Mouse (Mus musculus): ENCODE measurements around the gene H2afy2. TPM values are rescaled to one million over a fixed set of nuclear protein-coding genes. Genes with fewer than 3 reads are reported as not detected.

H2afy2 gene
- polyA plus RNA-seq, 1 experiment from 2014 or later: 6.4 TPM

DNA sequence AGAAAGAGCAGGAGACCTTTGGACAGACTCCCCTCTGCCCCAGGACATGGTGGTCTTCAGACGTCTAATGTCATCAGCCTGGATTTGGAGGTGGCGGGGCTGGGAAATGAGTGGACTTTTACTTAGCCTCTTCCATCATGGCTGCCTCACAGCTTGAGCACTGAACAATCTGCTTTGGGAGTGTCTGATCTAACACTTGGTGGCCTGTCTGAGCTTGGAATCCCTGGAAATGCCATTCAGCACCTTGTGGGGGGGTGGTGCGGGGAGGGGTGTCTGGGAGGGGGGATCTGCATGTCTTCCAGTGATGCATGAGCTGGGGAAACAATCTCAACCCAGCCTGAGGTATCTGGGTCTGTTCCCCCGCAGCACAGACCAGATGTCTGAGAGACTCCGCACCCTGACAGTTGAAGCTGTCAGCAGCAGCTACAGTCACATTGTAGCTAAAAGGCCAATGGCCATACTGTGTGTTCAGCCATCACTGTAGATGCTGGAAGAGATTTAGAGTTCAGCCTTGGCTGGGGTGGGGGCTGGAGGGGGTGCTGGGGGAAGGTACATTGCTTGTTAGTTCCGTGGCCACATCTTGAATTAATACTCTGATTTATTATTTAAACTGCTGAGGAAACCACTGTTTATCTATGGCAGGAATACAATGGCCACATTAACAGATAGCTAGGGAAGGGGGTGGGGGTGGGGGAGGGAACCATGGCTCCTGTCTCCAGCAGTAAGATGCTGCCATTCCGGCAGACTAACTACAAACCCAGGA, 39.2 kb upstream of the H2afy2 start:
- Histone ChIP-seq H3K4me3 (replicated peaks) (no peak overlapping the region), H3K36me3 (no peaks in the 10 kb centered on the region), H3K27me3 (no peaks in the 10 kb centered on the region), H3K4me1 (replicated peaks) (no peaks in the 10 kb centered on the region), H3K9ac (no peak overlapping the region), H3K4me2 (no peak overlapping the region), H3K27ac (no peak overlapping the region), H3K9me3 (replicated peaks) (no peaks in the 10 kb centered on the region)
- ATAC-seq (ENCODE audit: low read depth) (no peak), DNase-seq (no peak)
- 48% methylated on average over 7 of the region's 7 CpGs for WGBS (ENCODE audit: insufficient replicate concordance)

DNA sequence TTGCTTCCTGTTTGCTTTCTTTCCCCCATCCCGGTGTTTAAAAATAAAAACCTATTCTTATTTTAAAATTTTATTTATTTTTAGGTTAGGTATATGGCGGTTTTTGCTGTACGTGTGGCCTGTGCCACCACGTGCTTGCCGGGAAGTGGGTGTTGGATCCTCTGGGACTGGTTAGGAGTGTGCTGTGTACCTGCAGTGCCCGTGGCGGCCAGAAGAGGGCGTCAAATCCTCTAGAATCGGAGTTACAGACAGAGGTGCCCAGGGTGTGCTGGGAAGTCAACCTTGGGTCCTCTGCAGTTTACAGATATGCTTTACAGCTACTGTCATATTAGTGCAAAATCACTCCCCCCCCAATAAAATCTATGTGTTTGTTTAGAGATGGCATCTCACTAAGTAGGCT, 36.1 kb upstream of the H2afy2 start:
- 40% methylated on average over 9 of the region's 9 CpGs for WGBS (ENCODE audit: insufficient replicate concordance)
- Histone ChIP-seq H3K27me3 (no peaks in the 10 kb centered on the region), H3K9ac (no peak overlapping the region), H3K4me3 (replicated peaks) (no peak overlapping the region), H3K9me3 (replicated peaks) (no peaks in the 10 kb centered on the region), H3K4me2 (no peak overlapping the region), H3K27ac (no peak overlapping the region), H3K36me3 (no peaks in the 10 kb centered on the region), H3K4me1 (replicated peaks) (no peaks in the 10 kb centered on the region)
- DNase-seq: no peak
- no peak for ATAC-seq (ENCODE audit: low read depth)

DNA sequence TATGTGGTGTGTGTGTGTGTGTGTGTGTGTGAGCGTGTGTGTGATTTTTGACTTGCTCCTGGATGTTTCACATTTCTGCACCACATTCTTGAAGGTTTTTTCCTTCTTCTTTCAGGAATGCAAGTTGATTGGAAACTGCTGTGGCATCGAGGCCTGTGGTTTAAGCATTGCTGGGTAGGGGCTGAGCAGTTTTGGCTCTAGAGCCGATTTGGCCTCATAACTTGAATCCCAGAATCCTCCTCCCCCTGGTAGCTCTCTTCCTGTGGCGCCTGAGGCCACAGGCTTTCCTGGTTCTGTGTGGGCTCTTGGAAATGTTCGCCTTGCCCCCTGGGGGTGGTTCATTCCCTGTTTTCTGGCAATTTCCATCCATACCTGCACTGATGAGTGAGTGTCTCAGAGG, 28.0 kb upstream of the H2afy2 start:
- H3K4me2 ChIP-seq: no peak overlapping the region
- H3K36me3 ChIP-seq: no peaks in the 10 kb centered on the region
- ATAC-seq (ENCODE audit: low read depth) (no peak), DNase-seq (no peak)
- no peak overlapping the region for H3K27ac ChIP-seq
- H3K4me1 ChIP-seq (replicated peaks): no peaks in the 10 kb centered on the region
- no peaks in the 10 kb centered on the region for H3K9me3 ChIP-seq (replicated peaks)
- no peak overlapping the region for H3K4me3 ChIP-seq (replicated peaks)
- no peaks in the 10 kb centered on the region for H3K27me3 ChIP-seq
- 54% methylated on average over 5 of the region's 5 CpGs for WGBS (ENCODE audit: insufficient replicate concordance)
- H3K9ac ChIP-seq: no peak overlapping the region

DNA sequence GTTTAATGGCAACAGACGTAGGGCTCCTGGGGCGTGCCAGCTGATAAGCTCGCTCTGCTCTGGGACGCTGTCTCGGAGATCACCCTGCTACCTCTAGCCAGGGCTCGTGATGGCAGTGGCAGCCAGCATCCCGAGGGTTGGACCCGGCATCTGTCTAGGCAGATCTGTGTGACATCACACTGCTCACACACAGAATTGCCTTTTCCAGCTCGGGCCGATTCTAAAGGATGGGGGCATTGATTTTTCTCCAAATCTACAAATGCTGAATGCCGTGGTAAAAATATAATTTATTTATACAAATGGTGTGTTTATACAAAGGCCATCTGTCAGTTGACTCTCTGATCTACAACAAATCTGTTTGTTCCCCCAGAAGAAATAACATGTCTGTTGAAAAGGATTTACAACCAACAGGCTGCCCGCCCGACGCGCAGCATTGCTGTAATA, 14.2 kb upstream of the H2afy2 start:
- Histone ChIP-seq H3K9me3 (replicated peaks) (no peaks in the 10 kb centered on the region), H3K27me3 (no peaks in the 10 kb centered on the region), H3K36me3 (no peaks in the 10 kb centered on the region), H3K27ac (no peak overlapping the region), H3K4me3 (replicated peaks) (no peak overlapping the region), H3K4me2 (no peak overlapping the region), H3K4me1 (replicated peaks) (no peaks in the 10 kb centered on the region), H3K9ac (no peak overlapping the region)
- WGBS (ENCODE audit: insufficient replicate concordance): 70% methylated on average over 15 of the region's 15 CpGs
- no peak for DNase-seq
- ATAC-seq (ENCODE audit: low read depth): no peak

DNA sequence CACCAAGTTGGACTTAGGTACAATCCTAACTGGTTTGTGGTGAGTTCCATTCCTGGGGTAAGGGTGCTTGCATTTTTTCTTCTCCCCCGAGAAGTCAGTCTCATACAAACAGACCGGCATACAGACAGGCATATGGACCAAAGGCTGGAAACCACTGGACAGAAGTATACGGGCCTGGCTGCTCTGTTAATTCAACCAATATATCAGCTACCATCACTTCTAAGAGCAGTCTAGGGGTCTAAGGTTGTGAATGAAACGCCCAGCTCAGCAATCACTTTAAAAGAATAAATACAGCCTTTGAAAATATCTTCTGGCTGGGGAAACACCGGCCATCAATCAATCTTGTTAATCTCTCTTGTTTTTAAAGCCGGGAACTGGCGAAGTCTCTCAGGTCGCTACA, 11.5 kb upstream of the H2afy2 start:
- no peak for DNase-seq

DNA sequence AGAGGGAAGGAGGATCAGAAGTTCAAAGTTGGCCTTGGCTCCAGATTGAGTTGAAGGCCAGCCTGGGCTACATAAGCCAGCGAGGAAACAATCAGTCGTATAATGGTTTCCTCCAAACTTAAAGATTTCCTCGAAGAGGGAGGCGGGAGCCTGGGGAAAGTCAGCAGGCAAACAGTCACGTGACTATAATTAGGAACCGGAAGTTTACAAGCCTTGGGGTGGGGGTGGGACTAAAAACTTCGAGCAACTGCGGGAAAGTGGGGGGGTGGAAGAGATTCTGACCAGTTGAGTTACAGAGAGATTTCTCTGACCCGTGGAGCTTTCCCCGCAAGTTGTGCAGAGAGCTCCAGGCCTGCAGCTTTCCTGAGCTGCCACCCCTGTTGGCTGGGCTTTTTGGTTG, 11.0 kb upstream of the H2afy2 start:
- DNase-seq: no peak

More for the DNA sequence above, 11.5 kb upstream of the H2afy2 start:
- H3K27ac ChIP-seq: no peak overlapping the region
- H3K27me3 ChIP-seq: no peaks in the 10 kb centered on the region
- H3K4me1 ChIP-seq (replicated peaks): no peaks in the 10 kb centered on the region
- no peak for ATAC-seq (ENCODE audit: low read depth)
- H3K9ac ChIP-seq: no peak overlapping the region
- no peaks in the 10 kb centered on the region for H3K36me3 ChIP-seq
- no peak overlapping the region for H3K4me3 ChIP-seq (replicated peaks)
- 48% methylated on average over 8 of the region's 8 CpGs for WGBS (ENCODE audit: insufficient replicate concordance)
- H3K9me3 ChIP-seq (replicated peaks): no peaks in the 10 kb centered on the region
- no peak overlapping the region for H3K4me2 ChIP-seq

DNA sequence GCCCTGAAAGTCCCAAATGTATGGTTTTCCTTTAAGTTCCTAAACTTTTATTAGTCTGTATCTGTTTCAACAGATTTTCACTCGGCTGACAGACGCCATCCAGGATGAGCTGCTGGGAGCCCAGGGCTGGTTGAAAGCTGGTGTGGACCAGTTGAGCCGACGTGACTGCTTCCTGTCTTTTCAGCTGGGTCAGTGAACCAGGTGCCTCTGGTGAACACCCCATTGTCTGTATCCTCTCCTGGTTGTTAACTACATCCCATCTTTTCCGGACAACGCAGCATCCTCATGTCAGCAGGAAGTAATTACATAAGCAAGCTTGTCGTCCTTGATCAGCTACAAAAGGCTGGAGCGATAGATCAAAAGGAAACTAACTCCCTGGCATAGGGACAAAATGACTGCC, 9.1 kb upstream of the H2afy2 start:
- Histone ChIP-seq H3K9ac (no peak overlapping the region), H3K36me3 (no peaks in the 10 kb centered on the region), H3K4me2 (no peak overlapping the region), H3K9me3 (replicated peaks) (no peaks in the 10 kb centered on the region), H3K4me3 (replicated peaks) (no peak overlapping the region), H3K27me3 (no peaks in the 10 kb centered on the region), H3K27ac (no peak overlapping the region), H3K4me1 (replicated peaks) (0 out of 2 replicates have a peak, but pooled peaks cover under 1% of the 10 kb centered on the region)
- ATAC-seq (ENCODE audit: low read depth): no peak
- no peak for DNase-seq
- WGBS (ENCODE audit: insufficient replicate concordance): 46% methylated on average over 8 of the region's 8 CpGs

More for the DNA sequence above, 11.0 kb upstream of the H2afy2 start:
- Histone ChIP-seq H3K4me3 (replicated peaks) (no peak overlapping the region), H3K36me3 (no peaks in the 10 kb centered on the region), H3K9me3 (replicated peaks) (no peaks in the 10 kb centered on the region), H3K27me3 (no peaks in the 10 kb centered on the region), H3K4me2 (no peak overlapping the region), H3K27ac (no peak overlapping the region), H3K4me1 (replicated peaks) (no peaks in the 10 kb centered on the region), H3K9ac (no peak overlapping the region)
- WGBS (ENCODE audit: insufficient replicate concordance): 37% methylated on average over 10 of the region's 10 CpGs
- no peak for ATAC-seq (ENCODE audit: low read depth)

DNA sequence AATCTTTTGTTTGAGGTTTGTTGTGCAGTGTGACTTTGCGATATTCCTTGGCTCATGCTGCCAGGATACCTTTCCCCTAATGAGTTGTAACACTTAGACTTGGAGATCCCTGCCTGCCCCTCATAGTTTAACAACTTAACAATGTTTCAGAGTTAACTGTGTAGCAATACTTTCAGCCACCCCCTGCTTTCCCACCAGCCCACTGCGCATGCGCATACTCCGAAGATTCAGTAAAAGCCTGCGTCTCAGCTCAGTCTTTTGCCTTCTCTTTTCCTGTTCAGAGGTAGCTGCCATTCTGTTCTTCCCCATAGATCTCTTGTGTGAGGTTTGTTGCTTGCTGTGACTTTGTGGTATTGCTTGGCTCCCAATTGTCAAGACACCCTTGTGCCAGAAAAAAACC, 4.6 kb upstream of the H2afy2 start:
- Histone ChIP-seq H3K27ac (no peak overlapping the region), H3K27me3 (peaks cover 25% of the 10 kb centered on the region), H3K36me3 (no peaks in the 10 kb centered on the region), H3K9ac (no peak overlapping the region), H3K4me2 (no peak overlapping the region), H3K4me1 (replicated peaks) (peaks cover 6% of the 10 kb centered on the region; the same call in 1 of the 2 replicates), H3K9me3 (replicated peaks) (no peaks in the 10 kb centered on the region), H3K4me3 (replicated peaks) (no peak overlapping the region)
- no peak for DNase-seq
- 86% methylated on average over 5 of the region's 5 CpGs for WGBS (ENCODE audit: insufficient replicate concordance)
- ATAC-seq (ENCODE audit: low read depth): no peak

DNA sequence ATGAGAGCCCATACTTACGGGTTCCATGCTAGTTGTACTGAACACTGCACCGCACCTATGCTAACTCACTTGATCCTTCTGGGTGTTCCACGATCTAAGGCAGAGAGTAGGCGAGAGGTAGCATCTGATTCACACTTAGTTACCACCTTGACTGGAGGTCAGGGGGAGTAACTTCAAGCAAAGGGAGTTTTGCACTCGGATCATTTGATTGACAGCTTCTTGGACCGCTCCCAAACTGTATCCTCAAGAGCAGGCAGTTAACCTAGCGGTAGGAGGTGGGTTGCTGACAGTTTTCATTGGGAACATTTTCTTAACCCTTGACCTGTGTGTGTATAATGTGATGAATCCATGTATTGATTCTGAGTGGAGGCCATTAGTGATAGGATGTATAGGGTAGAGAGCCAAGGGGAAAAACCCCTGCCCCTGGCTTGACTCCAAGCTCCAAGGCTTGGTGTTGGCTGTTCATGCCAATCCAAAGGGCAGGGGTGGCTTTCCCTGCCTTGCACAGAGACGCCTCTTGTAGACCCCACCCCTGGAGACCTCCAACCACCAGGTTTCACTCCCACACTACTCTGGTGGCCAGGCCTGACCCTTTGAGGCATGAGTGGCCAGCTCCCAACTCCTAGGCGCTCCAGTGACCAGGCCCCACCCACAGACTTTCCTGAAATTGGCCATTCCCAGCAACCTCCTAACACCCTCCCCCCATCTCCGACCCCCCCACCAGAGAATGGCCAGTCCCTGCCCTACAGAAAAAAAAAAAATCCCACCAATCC, 3.8 kb upstream of the H2afy2 start:
- H3K27ac ChIP-seq: no peak overlapping the region
- no peak for ATAC-seq (ENCODE audit: low read depth)
- no peak for DNase-seq
- peaks cover 32% of the 10 kb centered on the region for H3K27me3 ChIP-seq
- peaks cover 6% of the 10 kb centered on the region; the same call in 1 of the 2 replicates for H3K4me1 ChIP-seq (replicated peaks)
- H3K4me2 ChIP-seq: no peak overlapping the region
- no peak overlapping the region for H3K4me3 ChIP-seq (replicated peaks)
- WGBS (ENCODE audit: insufficient replicate concordance): 53% methylated on average over 10 of the region's 10 CpGs
- H3K36me3 ChIP-seq: no peaks in the 10 kb centered on the region
- H3K9ac ChIP-seq: no peak overlapping the region
- no peaks in the 10 kb centered on the region for H3K9me3 ChIP-seq (replicated peaks)

DNA sequence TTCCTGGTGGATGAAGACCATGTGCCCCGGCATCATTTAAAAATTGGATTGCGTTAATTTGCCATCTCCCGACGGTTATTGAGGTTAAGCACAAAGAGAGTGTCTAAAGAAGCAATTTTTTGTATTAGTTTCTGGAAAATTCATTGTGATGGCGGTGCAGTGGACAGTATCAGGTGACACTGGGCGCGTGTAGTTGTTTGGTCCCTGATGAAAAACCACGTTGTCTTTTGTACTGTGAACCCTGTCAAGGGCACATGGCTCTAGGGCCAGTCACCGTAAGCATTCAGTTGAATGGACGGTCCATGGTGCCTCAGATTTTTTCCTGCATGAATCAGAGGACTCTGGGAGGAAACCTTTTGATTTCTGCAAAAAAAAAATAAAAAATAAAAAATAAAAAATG, 467 bp upstream of the H2afy2 start:
- Histone ChIP-seq H3K9me3 (replicated peaks) (no peaks in the 10 kb centered on the region), H3K4me1 (replicated peaks) (peaks cover 6% of the 10 kb centered on the region; the same call in 1 of the 2 replicates), H3K4me3 (replicated peaks) (peak overlapping the region; percentile 60), H3K4me2 (peak overlapping the region; percentile 70), H3K27ac (no peak overlapping the region), H3K27me3 (peaks cover 46% of the 10 kb centered on the region), H3K9ac (no peak overlapping the region), H3K36me3 (no peaks in the 10 kb centered on the region)
- 37% methylated on average over 10 of the region's 10 CpGs for WGBS (ENCODE audit: insufficient replicate concordance)
- DNase-seq: no peak
- no peak for ATAC-seq (ENCODE audit: low read depth)

DNA sequence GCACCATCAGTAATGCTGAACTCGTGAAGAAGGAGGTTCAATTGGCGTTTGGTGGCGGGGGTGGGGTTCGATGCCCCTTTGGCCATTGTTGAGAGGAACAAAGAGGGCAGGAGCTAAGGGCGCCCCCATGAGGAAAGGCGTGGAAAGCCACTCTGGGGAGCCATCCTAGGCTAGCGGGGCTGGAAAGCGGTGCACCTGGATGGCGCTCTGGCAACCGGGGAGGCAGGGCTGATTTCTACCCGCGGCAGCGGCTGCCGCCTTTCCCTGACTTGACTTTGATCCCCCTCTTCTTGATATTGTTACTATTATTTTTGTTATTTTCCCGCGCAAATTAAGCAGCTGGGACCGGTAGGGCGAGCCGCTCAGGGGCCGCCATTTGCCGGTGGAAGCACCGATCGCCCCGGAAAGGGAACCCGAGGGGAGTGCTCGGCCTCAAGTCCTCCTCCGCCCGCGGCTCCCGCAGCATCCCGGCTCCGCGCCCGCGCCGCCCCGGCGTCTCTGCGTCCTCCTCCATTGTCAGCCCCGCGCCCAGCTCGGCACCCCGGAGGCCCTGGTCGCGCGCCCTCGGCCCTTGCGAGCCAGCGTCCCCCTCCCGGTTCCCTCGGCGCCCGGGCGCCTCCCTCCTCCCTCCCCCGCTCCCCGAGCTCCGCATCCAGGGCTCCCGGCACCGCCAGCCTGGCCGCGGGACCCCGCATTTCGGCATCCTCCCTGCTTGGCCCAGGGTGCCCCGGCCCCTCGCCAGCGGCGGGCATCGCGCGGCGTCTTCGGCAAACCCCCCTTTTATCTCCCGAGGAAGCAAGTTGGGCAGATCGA, 942 bp downstream of the H2afy2 start:
- ATAC-seq (ENCODE audit: low read depth) (no peak), DNase-seq (no peak)
- Histone ChIP-seq H3K27me3 (peaks cover 46% of the 10 kb centered on the region), H3K27ac (no peak overlapping the region), H3K4me3 (replicated peaks) (peak overlapping the region; percentile 60), H3K9me3 (replicated peaks) (no peaks in the 10 kb centered on the region), H3K9ac (peak overlapping the region; percentile 53), H3K4me1 (replicated peaks) (peaks cover 6% of the 10 kb centered on the region; the same call in 1 of the 2 replicates), H3K36me3 (no peaks in the 10 kb centered on the region), H3K4me2 (peak overlapping the region; percentile 70)
- WGBS (ENCODE audit: insufficient replicate concordance): under 1% methylated on average over 72 of the region's 74 CpGs

Data from liver, embryonic 13.5 days (tissue).